Mouse (Mus musculus): ENCODE data around the gene Pecr. TPM values are rescaled to one million over a fixed set of nuclear protein-coding genes. Genes with fewer than 3 reads are reported as not detected.
A peak's percentile ranks its signal among the peaks of the same experiment; 100 is the strongest.
"Not testable (repeated sequence)": the region's sequence is repeated elsewhere in the genome, so short reads cannot be mapped to it uniquely, and the experiment has no call there.

Gene Pecr
- polyA plus RNA-seq, 1 experiment from 2014 or later, result 28.6 TPM

DNA sequence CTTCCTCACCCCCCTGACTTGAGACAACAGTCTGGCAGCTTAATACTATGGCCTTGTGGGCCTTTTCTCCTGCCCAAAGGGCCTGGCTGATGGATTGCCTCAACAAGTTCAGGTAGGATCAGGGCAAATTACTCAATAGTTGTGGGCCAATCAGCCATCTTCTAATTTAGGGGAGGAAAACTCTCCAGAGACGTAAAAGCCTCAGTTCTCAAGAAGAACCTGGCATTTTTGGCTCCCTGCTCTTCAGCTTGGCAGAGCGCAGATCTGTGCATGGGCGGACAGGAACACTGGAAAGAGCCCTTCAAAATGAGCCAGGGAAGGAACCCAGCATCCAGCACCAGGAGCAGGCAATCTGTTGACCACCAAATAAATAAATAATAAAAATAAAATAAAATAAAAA lies 6.0 kb downstream of the Pecr start:
- H3K27ac ChIP-seq, result no peak overlapping the region
- H3K36me3 ChIP-seq, result peaks cover 22% of the 10 kb centered on the region

DNA sequence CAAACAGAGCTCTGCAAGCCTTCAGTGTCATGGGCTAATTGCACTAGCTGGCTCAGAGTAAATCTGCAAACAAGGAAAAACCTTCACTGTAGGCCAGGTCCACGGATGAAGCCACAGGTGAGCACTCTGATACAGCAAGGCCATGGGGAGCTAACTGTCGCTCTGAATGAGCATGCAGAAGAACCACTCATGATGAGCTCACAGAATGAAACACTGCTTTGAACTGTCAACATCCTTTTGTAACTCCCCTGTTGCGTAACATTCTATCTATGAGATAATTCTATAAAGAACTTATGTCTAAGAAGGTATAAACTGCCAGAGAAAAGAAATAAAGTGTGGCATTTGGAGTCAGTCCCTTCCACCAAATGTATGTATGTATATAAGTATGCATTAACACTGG lies 21.0 kb downstream of the Pecr start:
- no peak overlapping the region for H3K4me3 ChIP-seq
- DNase-seq (ENCODE audit: low spot score), result no peak
- no peak overlapping the region for H3K27ac ChIP-seq
- H3K27me3 ChIP-seq (ENCODE audit: insufficient read depth, poor library complexity, severe bottlenecking), result no peaks in the 10 kb centered on the region
- WGBS, result 87% methylated on average over 3 of the region's 3 CpGs
- no peaks in the 10 kb centered on the region; the same call in 1 of the 2 replicates for H3K4me1 ChIP-seq
- H3K36me3 ChIP-seq, result peaks cover 11% of the 10 kb centered on the region; the same call in 1 of the 2 replicates
- H3K9me3 ChIP-seq, result no peaks in the 10 kb centered on the region

More for the DNA sequence above, 6.0 kb downstream of the Pecr start:
- 88% methylated on average over 3 of the region's 3 CpGs for WGBS
- Histone ChIP-seq H3K27me3 (ENCODE audit: insufficient read depth, poor library complexity, severe bottlenecking) (no peaks in the 10 kb centered on the region), H3K4me3 (no peak overlapping the region), H3K4me1 (no peaks in the 10 kb centered on the region), H3K9me3 (no peaks in the 10 kb centered on the region)
- DNase-seq (ENCODE audit: low spot score), result no peak

DNA sequence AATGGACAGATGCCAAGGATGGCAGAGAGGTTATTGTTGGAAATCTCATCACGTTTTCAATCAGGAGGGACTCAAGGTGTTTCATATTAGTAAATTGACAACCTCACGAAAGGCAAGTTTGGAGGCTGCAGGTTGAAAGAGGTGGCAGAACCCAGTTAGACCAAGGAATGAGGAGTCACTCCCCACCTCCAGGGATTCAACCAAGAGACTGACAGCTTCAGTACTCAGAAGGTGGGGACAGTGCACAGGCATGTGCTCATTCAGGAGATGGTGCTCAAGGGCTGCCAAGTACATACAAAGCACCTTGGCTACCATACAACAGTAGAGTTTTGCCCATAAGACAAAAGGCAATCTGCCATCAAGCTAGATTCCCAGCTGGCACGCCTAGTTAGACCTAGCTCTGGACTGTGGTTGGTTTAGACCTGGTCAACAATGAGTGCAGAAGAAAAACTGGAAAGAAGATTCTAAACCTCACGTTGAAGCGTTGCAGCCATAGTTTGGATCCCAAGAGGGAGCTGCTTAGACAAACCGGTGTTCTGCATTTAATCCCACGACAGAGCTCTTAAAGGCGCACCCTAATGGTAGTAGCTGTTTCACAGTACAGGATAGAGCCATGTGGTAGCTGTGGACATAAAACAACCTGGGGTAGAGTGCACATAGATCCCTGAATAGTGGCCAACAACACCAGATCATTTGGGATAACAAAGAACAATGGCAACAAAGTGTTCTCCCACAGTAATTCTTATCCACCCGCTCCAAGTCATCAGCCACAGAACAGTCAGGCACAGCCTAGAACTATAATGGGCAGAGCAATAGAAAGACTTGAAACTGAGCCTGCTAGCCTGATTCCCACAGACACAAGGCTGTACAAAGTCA lies 27.5 kb downstream of the Pecr start:
- Histone ChIP-seq H3K4me3 (no peak overlapping the region), H3K36me3 (0 out of 2 replicates have a peak, but pooled peaks cover 1% of the 10 kb centered on the region), H3K9me3 (no peaks in the 10 kb centered on the region), H3K4me1 (peaks cover 21% of the 10 kb centered on the region), H3K27me3 (ENCODE audit: insufficient read depth, poor library complexity, severe bottlenecking) (no peaks in the 10 kb centered on the region), H3K27ac (no peak overlapping the region)
- 75% methylated on average over 9 of the region's 9 CpGs for WGBS
- no peak for DNase-seq (ENCODE audit: low spot score)

DNA sequence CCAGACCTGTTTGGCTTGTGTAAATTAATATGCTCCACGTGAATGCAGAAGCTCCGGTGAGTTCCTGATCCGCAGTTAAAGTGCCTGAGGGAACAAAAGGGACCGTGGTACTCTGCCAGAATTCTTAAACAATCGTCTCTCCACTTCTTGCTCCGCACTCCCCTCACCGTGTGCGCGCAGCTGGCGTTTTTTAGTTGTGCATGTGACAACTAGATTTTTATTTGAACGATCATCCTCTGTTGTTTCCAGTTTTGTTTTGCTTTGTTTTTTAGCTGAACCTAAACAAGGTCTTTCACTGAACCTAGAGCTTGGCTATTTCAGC lies 28.3 kb downstream of the Pecr start:
- no peaks in the 10 kb centered on the region for H3K36me3 ChIP-seq
- H3K4me3 ChIP-seq, result peak overlapping the region; percentile 53; the same call in 1 of the 2 replicates
- DNase-seq (ENCODE audit: low spot score), result no peak
- no peaks in the 10 kb centered on the region for H3K27me3 ChIP-seq (ENCODE audit: insufficient read depth, poor library complexity, severe bottlenecking)
- H3K4me1 ChIP-seq, result peaks cover 21% of the 10 kb centered on the region
- H3K27ac ChIP-seq, result peak overlapping the region; percentile 95
- whole genome bisulfite sequencing, result 42% methylated on average over 11 of the region's 11 CpGs
- no peaks in the 10 kb centered on the region for H3K9me3 ChIP-seq

DNA sequence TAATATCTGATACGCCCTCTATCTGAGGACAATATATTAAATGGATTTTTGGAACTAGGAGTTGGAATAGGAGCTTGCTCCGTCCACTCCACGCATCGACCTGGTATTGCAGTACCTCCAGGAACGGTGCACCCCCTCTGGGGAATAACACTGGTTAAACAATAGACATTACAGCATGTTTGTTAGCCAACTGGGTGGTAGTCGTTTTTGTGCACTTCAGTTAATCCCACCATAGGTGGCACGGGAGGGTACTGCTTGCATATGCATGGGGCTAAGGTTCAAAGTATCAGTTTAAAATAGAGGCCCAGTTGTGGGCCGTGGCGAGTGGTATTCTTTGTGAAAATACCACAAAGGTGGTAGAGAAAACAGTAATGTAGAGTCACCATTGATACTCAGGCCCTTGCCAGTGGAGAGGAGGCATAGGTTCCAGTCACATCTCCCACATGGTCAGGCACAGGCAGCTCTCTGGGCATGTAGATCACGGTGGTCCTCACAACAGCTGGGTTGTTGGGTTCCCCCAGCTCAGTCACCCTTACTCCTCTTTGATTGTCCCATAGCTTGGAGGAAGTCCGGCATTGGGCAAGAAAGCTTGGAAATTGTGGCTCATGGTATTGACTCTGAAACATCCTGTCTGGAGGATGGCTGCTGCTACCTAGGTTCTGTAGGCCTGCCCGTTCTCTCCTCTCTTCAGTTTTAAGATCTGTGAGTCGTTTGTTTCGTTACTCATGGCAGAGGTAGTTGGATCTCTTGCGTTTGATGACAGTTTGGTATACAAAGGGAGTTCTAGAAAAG lies 28.9 kb downstream of the Pecr start:
- Histone ChIP-seq H3K4me3 (peak overlapping the region; percentile 53), H3K27ac (peak overlapping the region; percentile 95), H3K36me3 (no peaks in the 10 kb centered on the region), H3K27me3 (ENCODE audit: insufficient read depth, poor library complexity, severe bottlenecking) (no peaks in the 10 kb centered on the region), H3K9me3 (no peaks in the 10 kb centered on the region), H3K4me1 (peaks cover 21% of the 10 kb centered on the region)
- 5% methylated on average over 15 of the region's 15 CpGs for WGBS
- DNase-seq (ENCODE audit: low spot score), result peak; percentile 97

DNA sequence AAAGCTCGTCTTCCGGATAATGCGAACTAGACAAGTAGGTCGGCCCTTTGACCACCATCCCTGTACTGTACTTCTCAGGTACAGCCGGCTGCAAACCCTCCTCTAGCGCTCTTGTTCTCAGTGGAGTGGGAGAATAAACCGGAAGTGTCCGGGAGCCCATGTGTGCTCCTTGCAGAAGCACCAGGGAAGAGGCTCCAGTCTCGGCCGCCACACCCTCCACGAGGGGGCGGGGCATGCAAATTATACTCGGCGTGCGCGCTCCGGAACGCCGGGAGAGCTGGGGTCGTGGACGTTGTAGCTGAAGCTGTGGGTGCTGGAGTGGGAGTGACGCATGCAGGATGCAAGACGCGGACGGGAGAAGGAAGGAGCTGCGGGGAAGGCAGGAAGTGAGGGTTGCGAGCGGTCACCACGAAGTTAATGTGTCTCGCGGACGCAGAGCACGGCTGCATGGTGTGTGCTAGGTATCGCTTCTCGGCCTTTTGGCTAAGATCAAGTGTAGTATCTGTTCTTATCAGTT lies 29.5 kb downstream of the Pecr start:
- under 1% methylated on average over 35 of the region's 35 CpGs for WGBS
- no peaks in the 10 kb centered on the region for H3K27me3 ChIP-seq (ENCODE audit: insufficient read depth, poor library complexity, severe bottlenecking)
- peak overlapping the region; percentile 95 for H3K27ac ChIP-seq
- H3K9me3 ChIP-seq, result no peaks in the 10 kb centered on the region
- H3K4me1 ChIP-seq, result peaks cover 21% of the 10 kb centered on the region
- no peaks in the 10 kb centered on the region for H3K36me3 ChIP-seq
- peak overlapping the region; percentile 53 for H3K4me3 ChIP-seq
- DNase-seq (ENCODE audit: low spot score), result peak; percentile 97

DNA sequence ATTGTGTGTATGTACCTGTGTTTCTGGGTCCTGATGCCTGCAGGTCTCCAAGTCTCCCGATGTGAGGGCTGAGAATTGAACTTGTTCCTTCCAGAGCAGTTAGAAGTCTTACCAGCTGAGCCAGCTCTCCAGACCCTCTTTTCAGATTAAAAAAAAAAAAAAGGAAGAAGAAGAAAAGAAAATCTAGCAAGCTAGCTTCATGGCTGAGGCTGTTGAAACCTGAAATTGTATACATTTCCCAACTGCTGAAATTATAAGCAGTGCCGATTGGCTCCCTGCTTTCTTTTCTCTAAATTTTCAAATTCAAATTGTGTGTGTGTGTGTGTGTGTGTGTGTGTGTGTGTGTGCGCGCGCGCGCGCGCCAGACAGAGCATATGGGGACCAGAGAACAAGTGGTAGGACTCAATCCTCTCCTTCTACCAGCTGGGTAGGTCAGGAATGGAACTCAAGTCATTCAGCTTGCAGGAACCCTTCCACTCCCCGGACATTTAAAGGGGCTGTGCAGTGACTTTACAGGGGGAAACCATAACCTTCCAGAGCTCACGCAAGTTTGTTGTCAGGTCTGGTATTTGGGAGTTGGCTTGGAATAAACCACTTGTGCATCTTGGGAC lies 30.1 kb downstream of the Pecr start:
- Histone ChIP-seq H3K36me3 (no peaks in the 10 kb centered on the region), H3K4me3 (peak overlapping the region; percentile 53), H3K27ac (peak overlapping the region; percentile 95), H3K9me3 (no peaks in the 10 kb centered on the region), H3K27me3 (ENCODE audit: insufficient read depth, poor library complexity, severe bottlenecking) (no peaks in the 10 kb centered on the region), H3K4me1 (peaks cover 21% of the 10 kb centered on the region)
- 44% methylated on average over 11 of the region's 11 CpGs for WGBS
- no peak for DNase-seq (ENCODE audit: low spot score)

DNA sequence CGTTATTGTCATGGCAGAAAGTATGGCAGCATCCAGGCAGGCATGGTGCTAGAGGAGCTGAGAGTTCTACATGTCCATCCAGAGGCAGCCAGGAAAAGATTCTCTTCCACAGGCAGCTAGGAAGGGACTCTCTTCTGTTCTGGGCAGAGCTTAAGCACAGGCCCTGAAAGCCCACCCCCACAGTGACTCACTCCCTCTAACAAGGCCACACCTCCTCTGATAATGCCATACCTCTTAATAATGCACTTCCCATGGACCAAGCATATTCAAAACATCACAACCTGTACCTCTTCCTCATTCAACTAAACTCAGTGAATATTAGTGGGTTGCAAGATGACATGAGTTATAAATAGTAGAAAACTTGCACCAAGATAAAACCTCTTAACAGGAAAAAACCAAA lies 32.3 kb downstream of the Pecr start:
- Histone ChIP-seq H3K9me3 (no peaks in the 10 kb centered on the region), H3K36me3 (no peaks in the 10 kb centered on the region), H3K4me3 (no peak overlapping the region), H3K27me3 (ENCODE audit: insufficient read depth, poor library complexity, severe bottlenecking) (no peaks in the 10 kb centered on the region), H3K27ac (no peak overlapping the region), H3K4me1 (peaks cover 21% of the 10 kb centered on the region; the same call in 1 of the 2 replicates)
- DNase-seq (ENCODE audit: low spot score), result no peak
- WGBS, result 75% methylated on average over 1 of the region's 1 CpGs

DNA sequence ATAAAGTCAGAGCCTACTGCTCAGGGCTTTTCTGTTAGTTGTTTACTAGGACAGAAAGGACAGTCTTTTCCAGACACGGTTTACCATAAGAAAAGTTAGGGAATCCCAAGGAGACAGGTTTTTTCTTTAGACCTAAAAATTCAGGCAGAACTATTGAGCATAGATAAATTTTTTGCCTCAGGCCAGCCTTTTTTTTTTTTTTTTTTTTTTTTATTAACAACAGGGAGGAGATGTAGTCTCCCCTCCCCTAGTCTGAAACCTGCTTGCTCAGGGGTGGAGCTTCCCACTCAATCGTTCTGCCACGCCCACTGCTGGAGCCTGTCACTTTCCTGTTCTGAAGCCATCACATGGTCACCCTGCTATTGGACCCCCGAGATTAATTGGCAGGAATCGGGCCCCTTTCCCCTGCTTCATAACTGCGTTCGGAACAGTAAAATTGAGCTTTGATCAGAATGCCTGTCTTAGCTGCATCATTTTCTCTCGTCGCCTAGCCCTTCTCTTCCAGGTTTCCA lies 35.8 kb downstream of the Pecr start:
- 44% methylated on average over 9 of the region's 9 CpGs for WGBS
- not testable (repeated sequence) for H3K4me3 ChIP-seq; H3K27me3 ChIP-seq (ENCODE audit: insufficient read depth, poor library complexity, severe bottlenecking); H3K9me3 ChIP-seq; DNase-seq (ENCODE audit: low spot score); H3K36me3 ChIP-seq; H3K27ac ChIP-seq; H3K4me1 ChIP-seq

DNA sequence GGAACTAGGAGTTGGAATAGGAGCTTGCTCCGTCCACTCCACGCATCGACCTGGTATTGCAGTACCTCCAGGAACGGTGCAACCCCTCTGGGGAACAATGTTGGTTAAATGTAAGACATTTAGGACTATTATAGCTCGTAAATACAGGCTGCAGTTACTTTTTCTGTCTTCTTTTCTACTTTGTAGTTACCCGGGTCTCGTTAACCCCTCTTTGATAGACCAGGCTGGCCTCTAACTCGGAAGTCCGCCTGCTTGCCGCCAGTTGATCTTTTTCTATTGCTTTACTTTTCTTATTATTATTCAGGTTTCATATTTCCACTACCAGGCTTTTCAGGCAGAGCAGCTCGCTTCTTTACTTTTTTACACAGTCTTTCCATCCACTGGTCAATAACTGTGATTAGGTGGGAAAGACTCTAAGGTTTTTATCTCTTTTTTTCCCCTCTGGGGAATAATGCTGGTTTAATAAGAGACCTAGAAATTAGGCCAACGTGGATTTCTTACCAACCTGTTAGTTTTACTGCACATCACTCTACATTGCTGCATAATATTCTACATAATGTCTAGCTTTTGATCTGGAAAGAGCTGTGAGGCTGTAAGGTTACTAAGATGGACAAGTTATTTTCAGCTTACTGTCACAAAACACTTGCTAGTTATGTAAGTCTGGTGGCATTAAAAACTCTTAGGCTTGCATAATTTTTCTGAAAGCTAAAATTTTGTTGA lies 39.6 kb downstream of the Pecr start:
- no peaks in the 10 kb centered on the region for H3K4me1 ChIP-seq
- H3K27ac ChIP-seq, result peak overlapping the region; percentile 100; the same call in 1 of the 2 replicates
- H3K4me3 ChIP-seq, result 0 out of 2 replicates have a peak overlapping the region, but pooled peaks have one; percentile 61
- H3K36me3 ChIP-seq, result no peaks in the 10 kb centered on the region
- no peaks in the 10 kb centered on the region for H3K27me3 ChIP-seq (ENCODE audit: insufficient read depth, poor library complexity, severe bottlenecking)
- no peaks in the 10 kb centered on the region for H3K9me3 ChIP-seq
- DNase-seq (ENCODE audit: low spot score), result peak; percentile 84
- WGBS, result under 1% methylated on average over 12 of the region's 12 CpGs

DNA sequence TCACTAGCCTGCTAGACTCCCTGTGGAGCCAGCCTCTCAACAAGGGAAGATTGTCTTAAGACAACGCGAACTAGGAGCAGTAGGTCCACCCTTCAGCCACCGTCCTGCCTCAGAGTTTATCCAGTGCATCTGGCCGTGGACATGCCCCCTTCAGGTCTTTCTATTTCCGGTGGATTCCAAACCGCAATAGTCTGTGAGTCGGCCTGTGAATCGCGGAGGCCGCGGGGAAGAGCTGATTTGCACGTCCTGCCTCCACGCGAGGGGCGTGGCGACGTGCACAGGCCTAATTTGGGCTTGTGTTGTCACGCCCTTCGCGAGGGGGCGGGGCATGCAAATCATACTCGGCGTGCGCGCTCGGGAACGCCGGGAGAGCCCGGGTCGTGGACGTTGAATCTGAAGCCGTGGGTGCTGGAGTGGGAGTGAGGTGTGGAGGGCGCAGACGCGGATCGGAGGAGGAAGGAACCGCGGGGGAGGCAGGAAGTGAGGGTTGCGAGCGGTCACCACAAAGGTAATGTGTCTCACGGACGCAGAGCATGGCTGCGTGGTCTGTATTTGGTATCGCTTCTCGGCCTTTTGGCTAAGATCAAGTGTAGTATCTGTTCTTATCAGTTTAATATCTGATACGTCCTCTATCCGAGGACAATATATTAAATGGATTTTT lies 40.3 kb downstream of the Pecr start:
- DNase-seq (ENCODE audit: low spot score), result peak; percentile 98
- H3K4me1 ChIP-seq, result no peaks in the 10 kb centered on the region
- under 1% methylated on average over 47 of the region's 47 CpGs for WGBS
- H3K36me3 ChIP-seq, result no peaks in the 10 kb centered on the region
- H3K4me3 ChIP-seq, result peak overlapping the region; percentile 61
- peak overlapping the region; percentile 100 for H3K27ac ChIP-seq
- H3K27me3 ChIP-seq (ENCODE audit: insufficient read depth, poor library complexity, severe bottlenecking), result no peaks in the 10 kb centered on the region
- no peaks in the 10 kb centered on the region for H3K9me3 ChIP-seq
